Mouse (Mus musculus) embryonic facial prominence, embryonic 13.5 days (tissue): ENCODE data around the gene Ccl6. TPM values are rescaled to one million over a fixed set of nuclear protein-coding genes. Genes with fewer than 3 reads are reported as not detected.

Source experiments
- ATAC-seq: fragments of 200-750 bp; cut with Nextera tagmentation; 2 replicates; pipeline ENCODE4 v1.8.0; 2017; ENCODE audit warnings: low read depth; ENCODE audit not compliant: insufficient number of reproducible peaks, insufficient read depth, low FRiP score, low TSS enrichment
- H3K27ac ChIP-seq: fragments of 300-500 bp; sonication (generic); 2 replicates; pipeline ENCODE4 v1.5.1; 2015; ENCODE audit warnings: moderate library complexity, mild to moderate bottlenecking, inconsistent platforms
- H3K27me3 ChIP-seq: fragments of 300-500 bp; sonication (generic); 2 replicates; pipeline ENCODE4 v1.6.1; 2015; ENCODE audit warnings: mild to moderate bottlenecking, inconsistent platforms
- H3K36me3 ChIP-seq: fragments of 300-500 bp; sonication (generic); 2 replicates; pipeline ENCODE4 v1.6.1; 2015; ENCODE audit warnings: mild to moderate bottlenecking, inconsistent platforms
- H3K4me1 ChIP-seq: fragments of 300-500 bp; sonication (generic); 2 replicates; pipeline ENCODE4 v1.6.1; 2015; ENCODE audit warnings: inconsistent platforms
- H3K4me2 ChIP-seq: fragments of 300-500 bp; sonication (generic); 2 replicates; pipeline ENCODE4 v1.6.1; 2015; ENCODE audit warnings: moderate library complexity, mild to moderate bottlenecking, inconsistent platforms
- H3K4me3 ChIP-seq: fragments of 300-500 bp; sonication (generic); 2 replicates; pipeline ENCODE4 v1.5.1; 2015; ENCODE audit warnings: mild to moderate bottlenecking, inconsistent platforms
- H3K9ac ChIP-seq: fragments of 300-500 bp; sonication (generic); 2 replicates; pipeline ENCODE4 v1.6.1; 2015; ENCODE audit warnings: mild to moderate bottlenecking, inconsistent platforms
- H3K9me3 ChIP-seq: fragments of 300-500 bp; sonication (generic); 2 replicates; pipeline ENCODE4 v1.6.1; 2016; ENCODE audit warnings: inconsistent platforms
- WGBS: fragments of 180-500 bp; shearing (Covaris S2); methylation state at CpG from one replicate; pipeline ENCODE4 v1.1.7; 2015; ENCODE audit warnings: mixed read lengths; 5-methylcytosine and 5-hydroxymethylcytosine counted together
- polyA plus RNA-seq: library from polyadenylated mRNA; unstranded; fragments of >200 nt; fragmentation: Nextera tagmentation; extraction: Ambion mirVana; gene quantifications from 2 replicates; pipeline ENCODE4 v1.2.1, GENCODE M21; 2015

Ccl6 gene
- polyA plus RNA-seq, 1 experiment from 2014 or later = 0.35 TPM

GRCm38 (mm10) chr11:83572223-83572622 is 20.7 kb downstream of the Ccl6 start:
- Histone ChIP-seq H3K27me3 (no peaks in the 10 kb centered on the region), H3K4me2 (no peak overlapping the region), H3K4me3 (no peak overlapping the region), H3K9ac (no peak overlapping the region), H3K9me3 (no peaks in the 10 kb centered on the region), H3K4me1 (no peaks in the 10 kb centered on the region), H3K27ac (no peak overlapping the region), H3K36me3 (no peaks in the 10 kb centered on the region)
- WGBS = 90% methylated on average over 8 of the region's 8 CpGs
- ATAC-seq = no peak

- Histone ChIP-seq H3K4me1 (no peaks in the 10 kb centered on the region), H3K27ac (no peak overlapping the region), H3K9me3 (no peaks in the 10 kb centered on the region), H3K9ac (no peak overlapping the region), H3K4me3 (no peak overlapping the region), H3K27me3 (no peaks in the 10 kb centered on the region), H3K4me2 (no peak overlapping the region), H3K36me3 (no peaks in the 10 kb centered on the region)
- ATAC-seq = no peak
- WGBS = 39% methylated on average over 2 of the region's 2 CpGs
These were observed 22.7 kb downstream of the Ccl6 start for GRCm38 (mm10) chr11:83570189-83570588.

GRCm38 (mm10) chr11:83569249-83569648 is 23.6 kb downstream of the Ccl6 start:
- no peak for ATAC-seq
- Histone ChIP-seq H3K4me2 (no peak overlapping the region), H3K9me3 (no peaks in the 10 kb centered on the region), H3K27me3 (no peaks in the 10 kb centered on the region), H3K27ac (no peak overlapping the region), H3K4me3 (no peak overlapping the region), H3K9ac (no peak overlapping the region), H3K36me3 (no peaks in the 10 kb centered on the region), H3K4me1 (no peaks in the 10 kb centered on the region)
- 95% methylated on average over 7 of the region's 7 CpGs for WGBS

- Histone ChIP-seq H3K9ac (no peak overlapping the region), H3K27me3 (no peaks in the 10 kb centered on the region), H3K9me3 (no peaks in the 10 kb centered on the region), H3K27ac (no peak overlapping the region), H3K36me3 (no peaks in the 10 kb centered on the region), H3K4me1 (no peaks in the 10 kb centered on the region), H3K4me3 (no peak overlapping the region), H3K4me2 (no peak overlapping the region)
- 82% methylated on average over 3 of the region's 3 CpGs for WGBS
- no peak for ATAC-seq
These were observed 24.1 kb downstream of the Ccl6 start for GRCm38 (mm10) chr11:83568786-83569185.

DNA sequence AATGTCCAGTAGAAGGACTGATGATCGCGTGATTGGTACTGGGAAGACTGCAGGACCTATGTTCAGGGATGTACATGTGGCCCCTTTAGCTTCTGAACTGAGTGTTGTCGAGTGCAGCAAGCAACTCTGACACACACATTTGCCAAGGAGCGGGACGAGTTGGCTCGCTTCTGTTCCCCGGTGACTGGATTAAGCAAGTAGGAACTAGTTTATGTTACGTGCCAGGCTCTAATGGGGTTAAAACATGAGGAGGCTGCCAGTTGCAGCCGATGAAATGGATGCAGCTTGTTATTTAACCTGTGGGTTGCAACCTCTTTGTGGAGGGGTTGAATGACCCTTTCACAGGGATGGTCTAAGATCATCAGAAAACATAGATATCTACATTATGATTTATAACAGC is 24.8 kb downstream of the Ccl6 start:
- no peak for ATAC-seq
- 87% methylated on average over 9 of the region's 9 CpGs for WGBS
- Histone ChIP-seq H3K27ac (no peak overlapping the region), H3K27me3 (no peaks in the 10 kb centered on the region), H3K4me3 (no peak overlapping the region), H3K4me2 (no peak overlapping the region), H3K9ac (no peak overlapping the region), H3K4me1 (no peaks in the 10 kb centered on the region), H3K9me3 (no peaks in the 10 kb centered on the region), H3K36me3 (no peaks in the 10 kb centered on the region)

DNA sequence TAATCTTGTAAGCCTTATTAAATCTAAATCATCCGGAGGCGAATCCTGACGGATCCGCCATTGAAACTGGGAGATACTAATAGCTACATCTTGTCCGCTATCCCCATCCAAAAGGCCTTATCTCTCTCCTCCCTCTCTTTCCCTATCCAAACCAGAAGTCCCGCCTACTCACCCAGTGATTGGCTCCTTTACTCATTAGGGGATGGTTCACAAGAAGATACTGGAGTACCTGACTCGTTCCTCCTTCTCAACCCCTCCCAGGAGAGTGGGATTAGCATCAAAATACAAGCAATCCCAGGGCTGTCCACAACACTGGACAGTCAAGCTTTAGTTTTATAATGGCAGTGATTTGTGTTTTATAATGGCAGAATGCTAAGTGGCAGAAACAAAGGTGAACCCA is 25.6 kb downstream of the Ccl6 start:
- H3K27ac ChIP-seq = no peak overlapping the region
- H3K9ac ChIP-seq = no peak overlapping the region
- no peak for ATAC-seq
- no peaks in the 10 kb centered on the region for H3K36me3 ChIP-seq
- WGBS = 75% methylated on average over 7 of the region's 7 CpGs
- H3K4me3 ChIP-seq = no peak overlapping the region
- no peak overlapping the region for H3K4me2 ChIP-seq
- no peaks in the 10 kb centered on the region for H3K9me3 ChIP-seq
- H3K4me1 ChIP-seq = no peaks in the 10 kb centered on the region
- no peaks in the 10 kb centered on the region for H3K27me3 ChIP-seq

DNA sequence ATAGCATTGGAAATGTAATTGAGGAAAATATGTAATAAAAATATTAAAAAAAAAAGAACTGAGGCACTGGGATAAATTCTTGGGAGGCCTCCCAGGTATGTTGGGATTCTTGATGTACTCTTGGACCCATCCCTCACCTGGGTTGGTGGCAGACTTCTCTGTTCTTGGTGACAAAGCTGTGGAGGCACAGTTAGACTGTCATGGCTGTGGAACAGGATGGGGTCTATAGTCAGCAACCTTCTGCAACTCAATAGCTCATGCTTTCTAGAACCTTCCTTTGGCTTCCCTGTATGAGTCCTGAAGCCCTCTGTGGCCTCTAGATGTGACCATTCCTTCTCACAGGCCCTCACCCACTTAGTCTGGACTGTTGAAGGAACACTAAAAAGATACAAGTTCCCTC is 26.3 kb downstream of the Ccl6 start:
- Histone ChIP-seq H3K9ac (no peak overlapping the region), H3K4me2 (no peak overlapping the region), H3K4me3 (no peak overlapping the region), H3K4me1 (no peaks in the 10 kb centered on the region), H3K36me3 (no peaks in the 10 kb centered on the region), H3K9me3 (no peaks in the 10 kb centered on the region), H3K27me3 (no peaks in the 10 kb centered on the region), H3K27ac (no peak overlapping the region)
- ATAC-seq = no peak

DNA sequence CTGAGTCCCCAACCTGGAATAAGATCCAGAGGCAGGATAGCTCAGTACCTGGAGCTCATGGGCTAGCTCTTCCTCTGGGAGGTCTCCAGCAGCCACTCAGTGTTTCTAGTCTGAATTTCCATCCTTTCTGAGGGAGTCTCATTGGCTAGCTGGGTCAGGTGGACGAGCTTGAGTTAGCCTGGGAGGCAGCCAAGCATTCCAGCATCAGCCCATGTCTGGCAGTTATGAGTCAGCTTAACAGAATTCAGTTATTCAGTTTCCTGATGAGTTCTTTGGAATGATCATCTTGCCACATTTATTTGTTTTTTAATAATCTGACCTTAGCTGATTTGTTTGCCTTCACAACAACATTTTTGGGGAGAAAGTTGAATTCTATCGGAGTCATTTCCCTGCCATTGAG is 29.1 kb downstream of the Ccl6 start:
- Histone ChIP-seq H3K27ac (no peak overlapping the region), H3K27me3 (no peaks in the 10 kb centered on the region), H3K9me3 (no peaks in the 10 kb centered on the region), H3K4me3 (no peak overlapping the region), H3K4me1 (no peaks in the 10 kb centered on the region), H3K9ac (no peak overlapping the region), H3K4me2 (no peak overlapping the region), H3K36me3 (no peaks in the 10 kb centered on the region)
- ATAC-seq = no peak
- WGBS = 73% methylated on average over 2 of the region's 2 CpGs

- Histone ChIP-seq H3K9me3 (no peaks in the 10 kb centered on the region), H3K4me1 (no peaks in the 10 kb centered on the region), H3K4me3 (no peak overlapping the region), H3K9ac (no peak overlapping the region), H3K4me2 (no peak overlapping the region), H3K27ac (no peak overlapping the region), H3K36me3 (no peaks in the 10 kb centered on the region), H3K27me3 (no peaks in the 10 kb centered on the region)
- 68% methylated on average over 6 of the region's 6 CpGs for WGBS
- no peak for ATAC-seq
These were observed 30.5 kb downstream of the Ccl6 start for GRCm38 (mm10) chr11:83562311-83562887.

DNA sequence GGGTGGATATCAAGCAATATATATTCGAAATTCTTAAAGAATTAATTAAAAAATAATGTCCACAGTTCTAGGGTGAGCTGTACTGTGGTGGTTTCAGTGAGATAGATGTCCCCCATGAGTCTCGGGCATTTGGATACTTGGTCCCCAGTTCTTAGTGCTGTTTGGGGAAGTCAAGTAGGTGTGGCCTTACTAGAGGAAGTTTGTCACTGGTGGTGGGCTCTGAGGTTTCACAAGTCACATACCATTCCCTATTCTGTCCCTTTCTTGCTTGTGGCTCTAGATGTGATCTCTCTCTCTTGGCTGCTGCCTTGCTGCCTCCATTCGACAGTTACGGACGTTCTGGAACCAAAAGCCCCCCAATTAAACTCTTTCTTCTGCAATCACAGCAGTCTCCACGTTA is 32.5 kb downstream of the Ccl6 start:
- Histone ChIP-seq H3K9ac (no peak overlapping the region), H3K4me3 (no peak overlapping the region), H3K27me3 (no peaks in the 10 kb centered on the region), H3K4me1 (no peaks in the 10 kb centered on the region), H3K9me3 (no peaks in the 10 kb centered on the region), H3K4me2 (no peak overlapping the region), H3K27ac (no peak overlapping the region), H3K36me3 (no peaks in the 10 kb centered on the region)
- 76% methylated on average over 6 of the region's 6 CpGs for WGBS
- ATAC-seq = no peak

- Histone ChIP-seq H3K27me3 (no peaks in the 10 kb centered on the region), H3K4me1 (no peaks in the 10 kb centered on the region), H3K9ac (no peak overlapping the region), H3K9me3 (no peaks in the 10 kb centered on the region), H3K36me3 (no peaks in the 10 kb centered on the region), H3K4me2 (no peak overlapping the region), H3K27ac (no peak overlapping the region), H3K4me3 (no peak overlapping the region)
- no peak for ATAC-seq
- WGBS = 74% methylated on average over 10 of the region's 10 CpGs
These were observed 35.8 kb downstream of the Ccl6 start for GRCm38 (mm10) chr11:83557074-83557473.

- ATAC-seq = no peak; the same call in 1 of the 2 replicates
- Histone ChIP-seq H3K4me1 (no peaks in the 10 kb centered on the region), H3K36me3 (no peaks in the 10 kb centered on the region), H3K27ac (no peak overlapping the region), H3K4me2 (no peak overlapping the region), H3K9me3 (no peaks in the 10 kb centered on the region), H3K9ac (no peak overlapping the region), H3K4me3 (no peak overlapping the region), H3K27me3 (no peaks in the 10 kb centered on the region)
- 24% methylated on average over 8 of the region's 8 CpGs for WGBS
These were observed 36.7 kb downstream of the Ccl6 start for GRCm38 (mm10) chr11:83556085-83556781.
